Mouse (Mus musculus) liver, embryonic 16.5 days (tissue): ENCODE measurements at regions not wholly inside any gene's neighbourhood (a gene's known extent, or its start where the extent isn't known, plus 50 kb on each side); places are given as distances from the start of the nearest gene placed in this dataset.

Experiments used
- ATAC-seq: fragments of 200-750 bp; cut with Nextera tagmentation; 2 replicates; pipeline ENCODE4 v1.8.0; 2017; ENCODE audit warnings: low read depth, mild to moderate bottlenecking, moderate number of reproducible peaks, moderate library complexity
- H3K27ac ChIP-seq: fragments of 300-500 bp; sonication (generic); 2 replicates; pipeline ENCODE4 v1.5.1; 2014; ENCODE audit warnings: mild to moderate bottlenecking, low read length
- H3K27me3 ChIP-seq: fragments of 300-500 bp; sonication (generic); 2 replicates; pipeline ENCODE4 v1.6.1; 2014; ENCODE audit warnings: low read depth, low read length, mixed read lengths; ENCODE audit not compliant: control insufficient read depth, insufficient read depth
- H3K36me3 ChIP-seq: fragments of 300-500 bp; sonication (generic); 2 replicates; pipeline ENCODE4 v1.6.1; 2014; ENCODE audit warnings: mild to moderate bottlenecking; ENCODE audit not compliant: control insufficient read depth, insufficient read depth
- H3K4me1 ChIP-seq: fragments of 300-500 bp; sonication (generic); 2 replicates; pipeline ENCODE4 v1.6.1; 2014; ENCODE audit warnings: low read depth, low read length, mixed read lengths; ENCODE audit not compliant: control insufficient read depth
- H3K4me2 ChIP-seq: fragments of 300-500 bp; sonication (generic); 2 replicates; pipeline ENCODE4 v1.6.1; 2014; ENCODE audit warnings: low read depth, low read length, mixed read lengths
- H3K4me3 ChIP-seq: fragments of 300-500 bp; sonication (generic); 2 replicates; pipeline ENCODE4 v1.5.1; 2014; ENCODE audit warnings: low read depth, mild to moderate bottlenecking, low read length
- H3K9ac ChIP-seq: fragments of 300-500 bp; sonication (generic); 2 replicates; pipeline ENCODE4 v1.6.1; 2014; ENCODE audit warnings: low read depth, low read length
- H3K9me3 ChIP-seq: fragments of 300-500 bp; sonication (generic); replicated peaks from 2 replicates; pipeline ENCODE4 v1.6.1; 2016; ENCODE audit warnings: low read length; ENCODE audit not compliant: control insufficient read depth
- WGBS: fragments of 180-500 bp; shearing (Covaris S2); extraction: QIAGEN DNeasy Blood & Tissue Kit; methylation state at CpG from one replicate; pipeline ENCODE4 v1.1.7; 2014; ENCODE audit not compliant: insufficient replicate concordance; 5-methylcytosine and 5-hydroxymethylcytosine counted together

GRCm38 (mm10) chr1:76075685-76076455 lies 529.8 kb downstream of the Slc4a3 start:
- Histone ChIP-seq H3K4me3 (no peak overlapping the region), H3K27ac (no peak overlapping the region), H3K27me3 (no peaks in the 10 kb centered on the region), H3K36me3 (no peaks in the 10 kb centered on the region), H3K9ac (no peak overlapping the region), H3K9me3 (no peaks in the 10 kb centered on the region), H3K4me1 (no peaks in the 10 kb centered on the region), H3K4me2 (no peak overlapping the region)
- ATAC-seq, result no peak
- 63% methylated on average over 10 of the region's 10 CpGs for WGBS

DNA sequence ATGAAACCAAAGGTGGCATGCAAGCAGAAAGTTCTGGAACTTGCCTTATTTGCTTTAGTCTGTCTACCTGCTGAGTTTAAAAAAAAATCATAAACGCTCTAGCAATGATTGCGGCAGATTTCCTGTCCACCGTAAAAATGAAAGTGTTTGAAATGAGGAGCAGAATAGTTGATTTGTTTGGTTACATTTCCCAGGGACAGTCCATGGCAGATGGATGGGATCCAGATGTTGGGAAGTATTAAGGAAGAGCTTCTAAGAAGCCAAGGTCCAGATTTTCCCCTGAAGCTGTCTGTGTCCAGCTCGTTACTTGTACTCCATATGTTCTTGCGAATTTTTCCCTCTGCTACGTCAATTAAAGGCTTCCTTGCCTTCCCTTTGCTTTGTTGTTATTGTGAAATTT lies 534.2 kb downstream of the Slc4a3 start:
- H3K36me3 ChIP-seq, result no peaks in the 10 kb centered on the region
- ATAC-seq, result no peak
- H3K27me3 ChIP-seq, result no peaks in the 10 kb centered on the region
- no peaks in the 10 kb centered on the region for H3K9me3 ChIP-seq
- H3K27ac ChIP-seq, result no peak overlapping the region
- no peak overlapping the region for H3K4me3 ChIP-seq
- no peak overlapping the region for H3K9ac ChIP-seq
- no peak overlapping the region for H3K4me2 ChIP-seq
- no peaks in the 10 kb centered on the region for H3K4me1 ChIP-seq
- WGBS, result 76% methylated on average over 6 of the region's 6 CpGs

- H3K9ac ChIP-seq, result no peak overlapping the region
- no peak overlapping the region for H3K4me3 ChIP-seq
- ATAC-seq, result no peak
- no peaks in the 10 kb centered on the region for H3K27me3 ChIP-seq
- H3K27ac ChIP-seq, result no peak overlapping the region
- H3K4me2 ChIP-seq, result no peak overlapping the region
- H3K4me1 ChIP-seq, result no peaks in the 10 kb centered on the region
- no peaks in the 10 kb centered on the region for H3K36me3 ChIP-seq
- WGBS, result 51% methylated on average over 4 of the region's 4 CpGs
- no peaks in the 10 kb centered on the region for H3K9me3 ChIP-seq
Observed at GRCm38 (mm10) chr1:76081700-76082099, 535.6 kb downstream of the Slc4a3 start.

GRCm38 (mm10) chr1:76083273-76084036 lies 537.4 kb downstream of the Slc4a3 start:
- no peak for ATAC-seq
- no peak overlapping the region for H3K9ac ChIP-seq
- WGBS, result 67% methylated on average over 3 of the region's 3 CpGs
- H3K27ac ChIP-seq, result no peak overlapping the region
- H3K27me3 ChIP-seq, result no peaks in the 10 kb centered on the region
- no peaks in the 10 kb centered on the region for H3K36me3 ChIP-seq
- H3K9me3 ChIP-seq, result no peaks in the 10 kb centered on the region
- no peak overlapping the region for H3K4me2 ChIP-seq
- no peaks in the 10 kb centered on the region for H3K4me1 ChIP-seq
- no peak overlapping the region for H3K4me3 ChIP-seq

DNA sequence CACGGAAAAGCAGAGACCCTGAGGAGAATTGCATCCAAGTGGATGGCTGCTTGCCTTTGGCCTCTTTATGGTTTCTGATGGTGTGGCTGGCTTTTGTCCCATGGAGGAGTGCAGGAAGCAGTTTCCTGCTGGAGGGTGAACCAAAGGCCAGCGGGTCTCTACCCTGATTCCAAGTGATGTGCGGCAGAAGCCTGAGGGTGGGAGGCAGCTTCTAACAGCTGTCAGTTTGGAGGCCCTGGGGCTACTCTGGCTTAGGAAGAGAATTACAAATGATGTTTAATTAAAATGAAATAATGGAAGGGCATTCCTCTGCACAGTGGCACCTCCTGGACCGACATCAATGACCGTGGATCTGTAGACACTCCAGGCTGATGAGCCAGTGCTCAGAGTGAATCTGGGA lies 545.0 kb downstream of the Slc4a3 start:
- no peak overlapping the region for H3K27ac ChIP-seq
- no peaks in the 10 kb centered on the region for H3K4me1 ChIP-seq
- H3K9ac ChIP-seq, result no peak overlapping the region
- H3K27me3 ChIP-seq, result no peaks in the 10 kb centered on the region
- H3K9me3 ChIP-seq, result no peaks in the 10 kb centered on the region
- H3K4me3 ChIP-seq, result no peak overlapping the region
- H3K36me3 ChIP-seq, result no peaks in the 10 kb centered on the region
- 40% methylated on average over 5 of the region's 5 CpGs for WGBS
- no peak for ATAC-seq
- no peak overlapping the region for H3K4me2 ChIP-seq

- WGBS, result 63% methylated on average over 3 of the region's 3 CpGs
- Histone ChIP-seq H3K27me3 (no peaks in the 10 kb centered on the region), H3K27ac (no peak overlapping the region), H3K4me1 (no peaks in the 10 kb centered on the region), H3K9me3 (no peaks in the 10 kb centered on the region), H3K36me3 (no peaks in the 10 kb centered on the region), H3K4me2 (no peak overlapping the region), H3K4me3 (no peak overlapping the region), H3K9ac (no peak overlapping the region)
- ATAC-seq, result no peak
Observed at GRCm38 (mm10) chr1:76113281-76113680, 567.2 kb downstream of the Slc4a3 start.

- no peaks in the 10 kb centered on the region for H3K27me3 ChIP-seq
- WGBS, result 71% methylated on average over 4 of the region's 4 CpGs
- H3K9me3 ChIP-seq, result no peaks in the 10 kb centered on the region
- H3K36me3 ChIP-seq, result no peaks in the 10 kb centered on the region
- no peak overlapping the region for H3K27ac ChIP-seq
- no peak overlapping the region for H3K4me2 ChIP-seq
- no peaks in the 10 kb centered on the region for H3K4me1 ChIP-seq
- H3K9ac ChIP-seq, result no peak overlapping the region
- no peak overlapping the region for H3K4me3 ChIP-seq
- ATAC-seq, result no peak
Observed at GRCm38 (mm10) chr1:76120840-76121239, 574.8 kb downstream of the Slc4a3 start.

- Histone ChIP-seq H3K4me3 (no peak overlapping the region), H3K27me3 (no peaks in the 10 kb centered on the region), H3K9ac (no peak overlapping the region), H3K9me3 (no peaks in the 10 kb centered on the region), H3K4me2 (no peak overlapping the region), H3K27ac (no peak overlapping the region), H3K4me1 (no peaks in the 10 kb centered on the region), H3K36me3 (no peaks in the 10 kb centered on the region)
- no peak for ATAC-seq
- WGBS, result 33% methylated on average over 4 of the region's 4 CpGs
Observed at GRCm38 (mm10) chr1:76130353-76130752, 584.3 kb downstream of the Slc4a3 start.

DNA sequence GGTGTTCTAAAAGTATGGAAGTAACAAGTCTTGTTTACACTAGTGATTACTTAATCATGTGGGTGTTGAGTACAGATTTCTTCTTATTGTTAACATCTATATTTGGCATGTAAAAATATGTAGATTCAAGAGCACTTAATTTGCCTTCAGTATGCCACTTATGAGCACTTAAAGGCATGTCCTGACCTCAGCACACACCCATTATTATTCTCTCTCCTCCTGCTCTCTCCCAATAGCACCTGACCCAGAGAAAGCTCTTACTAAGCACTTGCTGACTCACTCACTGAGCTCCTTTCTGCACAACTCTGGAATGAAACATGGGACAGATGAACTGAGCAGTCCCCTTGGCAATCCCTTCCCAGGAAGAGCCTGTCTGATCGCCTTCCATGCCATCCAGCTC lies 590.7 kb downstream of the Slc4a3 start:
- no peak overlapping the region for H3K27ac ChIP-seq
- WGBS, result 59% methylated on average over 1 of the region's 1 CpGs
- no peaks in the 10 kb centered on the region for H3K9me3 ChIP-seq
- no peaks in the 10 kb centered on the region for H3K27me3 ChIP-seq
- H3K4me1 ChIP-seq, result no peaks in the 10 kb centered on the region
- no peak for ATAC-seq
- no peak overlapping the region for H3K4me2 ChIP-seq
- H3K4me3 ChIP-seq, result no peak overlapping the region
- H3K36me3 ChIP-seq, result no peaks in the 10 kb centered on the region
- no peak overlapping the region for H3K9ac ChIP-seq
